In the genomic region with DNA sequence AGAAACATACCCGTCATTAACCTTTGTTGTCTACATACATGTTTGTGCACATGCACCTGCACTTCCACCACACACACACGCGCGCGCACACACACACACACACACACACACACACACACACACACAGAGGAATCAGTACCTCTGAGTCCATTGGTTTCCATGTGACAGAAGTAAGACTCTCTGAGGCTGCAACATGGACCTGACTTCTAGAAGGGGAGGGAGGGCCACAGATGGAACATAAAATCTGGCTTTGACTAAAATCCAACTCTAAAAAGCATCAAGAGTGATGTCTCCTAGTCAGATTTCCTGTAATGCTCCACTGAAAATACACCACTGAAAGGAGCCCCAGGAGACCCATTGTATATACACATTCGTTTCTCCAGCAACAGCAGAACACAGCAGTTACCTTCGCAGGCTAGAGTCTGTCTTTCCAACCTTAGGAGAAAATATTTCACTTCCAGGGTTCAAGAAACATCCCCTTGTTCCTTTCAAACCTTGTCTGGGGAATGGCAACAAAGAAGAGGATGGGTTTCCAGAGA, we compare ENCODE assay signal across 26 mouse cellular contexts.
DNase-seq lines count a peak whose midpoint lies in the region; ATAC-seq and TF ChIP-seq lines count a peak whose summit lies in the region.
"Had no signal": no experiment of that assay in that cellular context is flagged by ENCODE, and none has a peak within 500 bp of the region (broad histone marks: within the 10 kb centered on the region; RNA-seq: fewer than 3 reads in every experiment).

No protein-coding gene starts in this region.

- peak; percentile 36 for DNase-seq in embryonic facial prominence, embryonic 14.5 days (ENCODE audit: low spot score)
- no peak for DNase-seq in embryonic facial prominence, embryonic 10.5 days (ENCODE audit: low spot score)
- no peak for DNase-seq in hindbrain, embryonic 10.5 days (ENCODE audit: low spot score)
- DNase-seq in midbrain, embryonic 11.5 days (ENCODE audit: low spot score, missing footprints) = peak; percentile 81
- no peak for DNase-seq in midbrain, postnatal 0 days (ENCODE audit: low spot score)
- DNase-seq in MN1 (ENCODE audit: low spot score) = no peak
- DNase-seq: adrenal gland, adult 2 months; adrenal gland, postnatal 10 days; adrenal gland, postnatal 25 days; B cell, adult 2 months; cerebellum, adult 11 months; cerebellum, adult 18-20 months; cerebellum, adult 8-10 months; cerebellum, adult 9-11 months; cerebellum, postnatal 14 days; cerebellum, postnatal 36 days; embryo, embryonic 11 days had no signal

- no peaks in the 10 kb centered on the region for H3K27me3 ChIP-seq in embryonic facial prominence, embryonic 14.5 days (replicated peaks; ENCODE audit: control insufficient read depth, insufficient read depth, low read length)
- H3K27me3 ChIP-seq in embryonic facial prominence, embryonic 10.5 days (replicated peaks; ENCODE audit: low read depth, poor library complexity, severe bottlenecking) = peaks cover 10% of the 10 kb centered on the region; the same call in 1 of the 2 replicates
- H3K27me3 ChIP-seq in hindbrain, embryonic 10.5 days (ENCODE audit: insufficient read depth, poor library complexity, severe bottlenecking) = 0 out of 2 replicates have a peak, but pooled peaks cover 4% of the 10 kb centered on the region
- H3K27me3 ChIP-seq in hindbrain, embryonic 12.5 days = no peaks in the 10 kb centered on the region; the same call in 1 of the 2 replicates
- no peaks in the 10 kb centered on the region for H3K27me3 ChIP-seq in midbrain, embryonic 11.5 days (ENCODE audit: control insufficient read depth, insufficient read depth, low read length)
- no peaks in the 10 kb centered on the region for H3K27me3 ChIP-seq in midbrain, postnatal 0 days (ENCODE audit: insufficient read depth, low read length)
- H3K27me3 ChIP-seq: CH12.LX; embryonic facial prominence, embryonic 12.5 days; embryonic facial prominence, embryonic 15.5 days; forebrain, embryonic 13.5 days; forebrain, embryonic 15.5 days had no signal

- no peak overlapping the region for H3K4me3 ChIP-seq in embryonic facial prominence, embryonic 14.5 days (ENCODE audit: low read depth, low read length)
- H3K4me3 ChIP-seq in embryonic facial prominence, embryonic 10.5 days = no peak overlapping the region
- no peak overlapping the region for H3K4me3 ChIP-seq in hindbrain, embryonic 10.5 days
- no peak overlapping the region for H3K4me3 ChIP-seq in hindbrain, embryonic 12.5 days
- no peak overlapping the region for H3K4me3 ChIP-seq in midbrain, embryonic 11.5 days (ENCODE audit: low read depth, low read length)
- no peak overlapping the region for H3K4me3 ChIP-seq in midbrain, postnatal 0 days (ENCODE audit: low read depth, low read length)
- H3K4me3 ChIP-seq: embryonic facial prominence, embryonic 12.5 days; embryonic facial prominence, embryonic 15.5 days; erythroblast, embryonic 14.5 days; forebrain, embryonic 13.5 days; forebrain, embryonic 15.5 days had no signal

- H3K9me3 ChIP-seq in embryonic facial prominence, embryonic 14.5 days (ENCODE audit: control insufficient read depth, low read length) = no peaks in the 10 kb centered on the region
- H3K9me3 ChIP-seq in embryonic facial prominence, embryonic 10.5 days = no peaks in the 10 kb centered on the region
- H3K9me3 ChIP-seq in hindbrain, embryonic 10.5 days = no peaks in the 10 kb centered on the region
- H3K9me3 ChIP-seq in hindbrain, embryonic 12.5 days (replicated peaks) = no peaks in the 10 kb centered on the region
- no peaks in the 10 kb centered on the region for H3K9me3 ChIP-seq in midbrain, embryonic 11.5 days (ENCODE audit: control insufficient read depth, low read length)
- no peaks in the 10 kb centered on the region for H3K9me3 ChIP-seq in midbrain, postnatal 0 days (ENCODE audit: low read length)
- H3K9me3 ChIP-seq: embryonic facial prominence, embryonic 12.5 days; embryonic facial prominence, embryonic 15.5 days; forebrain, embryonic 13.5 days; forebrain, embryonic 15.5 days; G1E had no signal

- peaks cover 11% of the 10 kb centered on the region; the same call in 1 of the 2 replicates for H3K4me1 ChIP-seq in embryonic facial prominence, embryonic 14.5 days (ENCODE audit: control insufficient read depth, insufficient read depth, low read length)
- peaks cover 34% of the 10 kb centered on the region for H3K4me1 ChIP-seq in embryonic facial prominence, embryonic 10.5 days
- peaks cover 36% of the 10 kb centered on the region for H3K4me1 ChIP-seq in hindbrain, embryonic 10.5 days (replicated peaks)
- peaks cover 39% of the 10 kb centered on the region for H3K4me1 ChIP-seq in hindbrain, embryonic 12.5 days
- peaks cover 15% of the 10 kb centered on the region for H3K4me1 ChIP-seq in midbrain, embryonic 11.5 days (ENCODE audit: control insufficient read depth, insufficient read depth, low read length)
- no peaks in the 10 kb centered on the region for H3K4me1 ChIP-seq in midbrain, postnatal 0 days (ENCODE audit: insufficient read depth, low read length)

- TF ChIP-seq CTCF in midbrain, postnatal 0 days (IDR thresholded peaks at IDR 0.05) = no peak

- no peak overlapping the region for H3K4me2 ChIP-seq in embryonic facial prominence, embryonic 14.5 days (ENCODE audit: low read depth, low read length)
- no peak overlapping the region for H3K4me2 ChIP-seq in hindbrain, embryonic 12.5 days (replicated peaks)
- no peak overlapping the region for H3K4me2 ChIP-seq in midbrain, embryonic 11.5 days
- no peak overlapping the region for H3K4me2 ChIP-seq in midbrain, postnatal 0 days (ENCODE audit: low read depth, low read length, poor library complexity, severe bottlenecking)
- H3K4me2 ChIP-seq: embryonic facial prominence, embryonic 12.5 days; embryonic facial prominence, embryonic 15.5 days; forebrain, embryonic 13.5 days; forebrain, embryonic 15.5 days had no signal

- H3K27ac ChIP-seq in embryonic facial prominence, embryonic 14.5 days (replicated peaks; ENCODE audit: low read depth, low read length) = no peak overlapping the region
- no peak overlapping the region for H3K27ac ChIP-seq in embryonic facial prominence, embryonic 10.5 days (replicated peaks)
- H3K27ac ChIP-seq in hindbrain, embryonic 10.5 days = peak overlapping the region; percentile 67
- no peak overlapping the region for H3K27ac ChIP-seq in hindbrain, embryonic 12.5 days
- no peak overlapping the region for H3K27ac ChIP-seq in midbrain, embryonic 11.5 days (ENCODE audit: low read depth, low read length)
- no peak overlapping the region for H3K27ac ChIP-seq in midbrain, postnatal 0 days (ENCODE audit: low read depth, low read length)
- H3K27ac ChIP-seq: embryonic facial prominence, embryonic 12.5 days; embryonic facial prominence, embryonic 15.5 days; forebrain, embryonic 13.5 days; forebrain, embryonic 15.5 days had no signal

- 79% methylated on average over 7 of the region's 7 CpGs for WGBS in embryonic facial prominence, embryonic 14.5 days
- 77% methylated on average over 7 of the region's 7 CpGs for whole genome bisulfite sequencing in embryonic facial prominence, embryonic 10.5 days
- WGBS in hindbrain, embryonic 10.5 days = 73% methylated on average over 7 of the region's 7 CpGs
- 73% methylated on average over 7 of the region's 7 CpGs for WGBS in hindbrain, embryonic 12.5 days
- 74% methylated on average over 7 of the region's 7 CpGs for WGBS in midbrain, embryonic 11.5 days
- WGBS in midbrain, postnatal 0 days = 75% methylated on average over 7 of the region's 7 CpGs

- H3K36me3 ChIP-seq in embryonic facial prominence, embryonic 14.5 days (ENCODE audit: control insufficient read depth, insufficient read depth, low read length) = no peaks in the 10 kb centered on the region
- H3K36me3 ChIP-seq in embryonic facial prominence, embryonic 10.5 days (replicated peaks) = no peaks in the 10 kb centered on the region
- no peaks in the 10 kb centered on the region for H3K36me3 ChIP-seq in hindbrain, embryonic 10.5 days
- H3K36me3 ChIP-seq in hindbrain, embryonic 12.5 days = peaks cover under 1% of the 10 kb centered on the region; the same call in 1 of the 2 replicates
- H3K36me3 ChIP-seq in midbrain, embryonic 11.5 days (ENCODE audit: control insufficient read depth, insufficient read depth, low read length) = no peaks in the 10 kb centered on the region
- H3K36me3 ChIP-seq in midbrain, postnatal 0 days (ENCODE audit: insufficient read depth, low read length) = no peaks in the 10 kb centered on the region
- H3K36me3 ChIP-seq: embryonic facial prominence, embryonic 12.5 days; embryonic facial prominence, embryonic 15.5 days; forebrain, embryonic 15.5 days; G1E had no signal

- no peak overlapping the region for H3K9ac ChIP-seq in embryonic facial prominence, embryonic 14.5 days (ENCODE audit: low read depth, low read length)
- no peak overlapping the region for H3K9ac ChIP-seq in hindbrain, embryonic 12.5 days
- H3K9ac ChIP-seq in midbrain, embryonic 11.5 days (ENCODE audit: low read length) = no peak overlapping the region
- no peak overlapping the region for H3K9ac ChIP-seq in midbrain, postnatal 0 days (replicated peaks; ENCODE audit: low read length, poor library complexity, severe bottlenecking)
- H3K9ac ChIP-seq: embryonic facial prominence, embryonic 12.5 days; embryonic facial prominence, embryonic 15.5 days; forebrain, embryonic 13.5 days; forebrain, embryonic 15.5 days had no signal

- ATAC-seq in embryonic facial prominence, embryonic 14.5 days (ENCODE audit: low read depth) = no peak
- no peak for ATAC-seq in hindbrain, embryonic 12.5 days (ENCODE audit: low FRiP score)
- no peak for ATAC-seq in midbrain, embryonic 11.5 days (ENCODE audit: low FRiP score)
- ATAC-seq in midbrain, postnatal 0 days (ENCODE audit: low FRiP score) = no peak
- ATAC-seq: CD4-positive, CD25-positive, alpha-beta regulatory T cell, adult 4 months; forebrain, embryonic 13.5 days; forebrain, embryonic 15.5 days had no signal

Comparison
In these comparisons a context has a peak if more than half of its experiments do, and no peak if none do; other contexts are left out.
1. DNase-seq: peak in embryonic facial prominence, embryonic 14.5 days (single experiment) and midbrain, embryonic 11.5 days (single experiment); none in embryonic facial prominence, embryonic 10.5 days (single experiment), hindbrain, embryonic 10.5 days (single experiment), midbrain, postnatal 0 days (single experiment) and MN1 (single experiment).